Mouse (Mus musculus): ENCODE data around the gene Plxna4. TPM values are rescaled to one million over a fixed set of nuclear protein-coding genes. Genes with fewer than 3 reads are reported as not detected.

Plxna4 gene
- polyA plus RNA-seq, 1 experiment: 6.6 TPM

GRCm38 (mm10) chr6:32475958-32476357 lies 112.0 kb downstream of the Plxna4 start:
- DNase-seq (ENCODE audit: low spot score): no peak

GRCm38 (mm10) chr6:32472062-32472461 lies 115.9 kb downstream of the Plxna4 start:
- DNase-seq (ENCODE audit: low spot score): no peak

GRCm38 (mm10) chr6:32471639-32472038 lies 116.4 kb downstream of the Plxna4 start:
- DNase-seq (ENCODE audit: low spot score): no peak

GRCm38 (mm10) chr6:32469196-32469595 lies 118.8 kb downstream of the Plxna4 start:
- no peak for DNase-seq (ENCODE audit: low spot score)

- DNase-seq (ENCODE audit: low spot score): no peak
Observed at GRCm38 (mm10) chr6:32465129-32465528, 122.9 kb downstream of the Plxna4 start.

- no peak for DNase-seq (ENCODE audit: low spot score)
Observed at GRCm38 (mm10) chr6:32464637-32465036, 123.4 kb downstream of the Plxna4 start.

- no peak for DNase-seq (ENCODE audit: low spot score)
Observed at GRCm38 (mm10) chr6:32464046-32464445, 123.9 kb downstream of the Plxna4 start.

GRCm38 (mm10) chr6:32460400-32460799 lies 127.6 kb downstream of the Plxna4 start:
- no peak for DNase-seq (ENCODE audit: low spot score)

- no peak for DNase-seq (ENCODE audit: low spot score)
Observed at GRCm38 (mm10) chr6:32456641-32457040, 131.4 kb downstream of the Plxna4 start.

- no peak for DNase-seq (ENCODE audit: low spot score)
Observed at GRCm38 (mm10) chr6:32451851-32452250, 136.1 kb downstream of the Plxna4 start.

GRCm38 (mm10) chr6:32449237-32449963 lies 138.6 kb downstream of the Plxna4 start:
- no peak for DNase-seq (ENCODE audit: low spot score)

GRCm38 (mm10) chr6:32448787-32449186 lies 139.2 kb downstream of the Plxna4 start:
- DNase-seq (ENCODE audit: low spot score): no peak

GRCm38 (mm10) chr6:32446276-32446675 lies 141.7 kb downstream of the Plxna4 start:
- DNase-seq (ENCODE audit: low spot score): no peak

- DNase-seq (ENCODE audit: low spot score): no peak
Observed at GRCm38 (mm10) chr6:32445246-32445645, 142.7 kb downstream of the Plxna4 start.

GRCm38 (mm10) chr6:32444393-32444792 lies 143.6 kb downstream of the Plxna4 start:
- DNase-seq (ENCODE audit: low spot score): no peak

GRCm38 (mm10) chr6:32443679-32444078 lies 144.3 kb downstream of the Plxna4 start:
- DNase-seq (ENCODE audit: low spot score): no peak

GRCm38 (mm10) chr6:32439434-32439833 lies 148.6 kb downstream of the Plxna4 start:
- no peak for DNase-seq (ENCODE audit: low spot score)

- DNase-seq (ENCODE audit: low spot score): no peak
Observed at GRCm38 (mm10) chr6:32437219-32437618, 150.8 kb downstream of the Plxna4 start.

GRCm38 (mm10) chr6:32423124-32423523 lies 164.9 kb downstream of the Plxna4 start:
- DNase-seq (ENCODE audit: low spot score): no peak

GRCm38 (mm10) chr6:32420610-32421009 lies 167.4 kb downstream of the Plxna4 start:
- no peak for DNase-seq (ENCODE audit: low spot score)

GRCm38 (mm10) chr6:32417351-32417750 lies 170.6 kb downstream of the Plxna4 start:
- DNase-seq (ENCODE audit: low spot score): no peak

- DNase-seq (ENCODE audit: low spot score): no peak
Observed at GRCm38 (mm10) chr6:32411325-32411724, 176.7 kb downstream of the Plxna4 start.

- no peak for DNase-seq (ENCODE audit: low spot score)
Observed at GRCm38 (mm10) chr6:32409625-32410024, 178.4 kb downstream of the Plxna4 start.

All from urinary bladder, adult 2 months (tissue).